In genomic region chr2:83724827-83725730, GRCm38 (mm10) we compare ENCODE assay signal across 8 mouse cellular contexts. TPM values are rescaled to one million over a fixed set of nuclear protein-coding genes. Genes with fewer than 3 reads are reported as not detected.
DNase-seq lines count a peak whose midpoint lies in the region; ATAC-seq and TF ChIP-seq lines count a peak whose summit lies in the region.

No protein-coding gene starts in this region.

- H3K27me3 ChIP-seq in embryonic facial prominence, embryonic 14.5 days (replicated peaks; ENCODE audit: control insufficient read depth, insufficient read depth, low read length) = no peaks in the 10 kb centered on the region
- H3K27me3 ChIP-seq in heart, embryonic 13.5 days (replicated peaks) = no peaks in the 10 kb centered on the region
- no peaks in the 10 kb centered on the region for H3K27me3 ChIP-seq in kidney, postnatal 0 days (ENCODE audit: insufficient read depth, low read length)
- no peaks in the 10 kb centered on the region for H3K27me3 ChIP-seq in lung, postnatal 0 days (replicated peaks; ENCODE audit: insufficient read depth, low read length)

- H3K27ac ChIP-seq in embryonic facial prominence, embryonic 14.5 days (replicated peaks; ENCODE audit: low read depth, low read length) = peak overlapping the region; percentile 97
- H3K27ac ChIP-seq in heart, embryonic 13.5 days (replicated peaks) = peak overlapping the region; percentile 97
- peak overlapping the region; percentile 99 for H3K27ac ChIP-seq in kidney, postnatal 0 days
- H3K27ac ChIP-seq in lung, postnatal 0 days (ENCODE audit: low read length) = peak overlapping the region; percentile 96

- H3K4me1 ChIP-seq in embryonic facial prominence, embryonic 14.5 days (ENCODE audit: control insufficient read depth, insufficient read depth, low read length) = peaks cover 13% of the 10 kb centered on the region
- H3K4me1 ChIP-seq in heart, embryonic 13.5 days = peaks cover 49% of the 10 kb centered on the region
- peaks cover 18% of the 10 kb centered on the region for H3K4me1 ChIP-seq in kidney, postnatal 0 days (replicated peaks; ENCODE audit: insufficient read depth, low read length)
- H3K4me1 ChIP-seq in lung, postnatal 0 days (ENCODE audit: insufficient read depth, low read depth, low read length) = peaks cover 5% of the 10 kb centered on the region

- H3K4me2 ChIP-seq in embryonic facial prominence, embryonic 14.5 days (ENCODE audit: low read depth, low read length) = peak overlapping the region; percentile 60
- H3K4me2 ChIP-seq in heart, embryonic 13.5 days = peak overlapping the region; percentile 74
- H3K4me2 ChIP-seq in kidney, postnatal 0 days (ENCODE audit: low read length) = peak overlapping the region; percentile 78
- peak overlapping the region; percentile 75 for H3K4me2 ChIP-seq in lung, postnatal 0 days (replicated peaks; ENCODE audit: low read depth, low read length)

- 4% methylated on average over 37 of the region's 44 CpGs for WGBS in embryonic facial prominence, embryonic 14.5 days
- 4% methylated on average over 44 of the region's 44 CpGs for WGBS in heart, embryonic 13.5 days
- 2% methylated on average over 44 of the region's 44 CpGs for WGBS in kidney, postnatal 0 days
- 3% methylated on average over 41 of the region's 44 CpGs for WGBS in lung, postnatal 0 days

- peak; percentile 64 for DNase-seq in CD4-positive helper T cell, adult 2 months (ENCODE audit: low read depth, low spot score)
- DNase-seq in adrenal gland, adult 18-20 months (ENCODE audit: low spot score in 2 of 2) = peak; percentile 66 to 67
- DNase-seq in embryonic facial prominence, embryonic 14.5 days (ENCODE audit: low spot score) = peak; percentile 63
- DNase-seq in kidney, postnatal 0 days (ENCODE audit: low spot score) = peak; percentile 64
- DNase-seq in lung, postnatal 0 days (ENCODE audit: low spot score) = peak; percentile 62
- DNase-seq in ovary, postnatal 10 days (ENCODE audit: low spot score) = peak; percentile 53
- DNase-seq in urinary bladder, adult 2 months (ENCODE audit: low spot score) = peak; percentile 64

- no peaks in the 10 kb centered on the region for H3K9me3 ChIP-seq in embryonic facial prominence, embryonic 14.5 days (ENCODE audit: control insufficient read depth, low read length)
- H3K9me3 ChIP-seq in heart, embryonic 13.5 days = no peaks in the 10 kb centered on the region
- H3K9me3 ChIP-seq in kidney, postnatal 0 days (replicated peaks; ENCODE audit: low read length) = no peaks in the 10 kb centered on the region
- H3K9me3 ChIP-seq in lung, postnatal 0 days (ENCODE audit: low read length) = no peaks in the 10 kb centered on the region

- peak overlapping the region; percentile 95 for H3K9ac ChIP-seq in embryonic facial prominence, embryonic 14.5 days (ENCODE audit: low read depth, low read length)
- H3K9ac ChIP-seq in heart, embryonic 13.5 days = peak overlapping the region; percentile 98
- peak overlapping the region; percentile 95 for H3K9ac ChIP-seq in kidney, postnatal 0 days (ENCODE audit: low read depth, low read length)
- peak overlapping the region; percentile 83 for H3K9ac ChIP-seq in lung, postnatal 0 days (replicated peaks; ENCODE audit: low read depth)

- no peak for TF ChIP-seq EP300 in lung, postnatal 0 days (IDR thresholded peaks at IDR 0.05)

- peak overlapping the region; percentile 83 for H3K4me3 ChIP-seq in embryonic facial prominence, embryonic 14.5 days (ENCODE audit: low read depth, low read length)
- peak overlapping the region; percentile 88 for H3K4me3 ChIP-seq in heart, embryonic 13.5 days
- peak overlapping the region; percentile 98 for H3K4me3 ChIP-seq in kidney, postnatal 0 days (replicated peaks; ENCODE audit: low read depth, low read length)
- H3K4me3 ChIP-seq in lung, postnatal 0 days (ENCODE audit: low read depth, low read length) = peak overlapping the region; percentile 93

- TF ChIP-seq CTCF in kidney, postnatal 0 days (IDR thresholded peaks at IDR 0.05; ENCODE audit: low read depth) = no peak
- no peak for TF ChIP-seq CTCF in lung, postnatal 0 days (IDR thresholded peaks at IDR 0.05)

- H3K36me3 ChIP-seq in embryonic facial prominence, embryonic 14.5 days (ENCODE audit: control insufficient read depth, insufficient read depth, low read length) = no peaks in the 10 kb centered on the region
- H3K36me3 ChIP-seq in heart, embryonic 13.5 days = no peaks in the 10 kb centered on the region
- no peaks in the 10 kb centered on the region for H3K36me3 ChIP-seq in kidney, postnatal 0 days (ENCODE audit: insufficient read depth, low read length)
- no peaks in the 10 kb centered on the region for H3K36me3 ChIP-seq in lung, postnatal 0 days (ENCODE audit: insufficient read depth, low read length)

- ATAC-seq in embryonic facial prominence, embryonic 14.5 days (ENCODE audit: low read depth) = peak; percentile 45
- ATAC-seq in heart, embryonic 13.5 days (ENCODE audit: extremely low read depth, insufficient number of reproducible peaks, low FRiP score, low TSS enrichment) = peak; percentile 45; the same call in 1 of the 2 replicates
- ATAC-seq in kidney, postnatal 0 days (replicated peaks; ENCODE audit: low FRiP score, low read depth) = peak; percentile 71
- peak; percentile 57 for ATAC-seq in lung, postnatal 0 days

RNA-seq across cellular contexts. Expression of gene Itgav, which starts 0.9 kb away (rescaled TPM):
- 100 to 1,000 TPM in 1 of 2 experiments, 10 to 100 TPM in 1; 92.2 to 113 TPM for total RNA-seq in adrenal gland, adult 18-20 months (2021)
- 92.5 and 105 TPM in 2 replicates for polyA plus RNA-seq in embryonic facial prominence, embryonic 14.5 days (2014; fragmentation: Nextera tagmentation; extraction: Ambion mirVana)
- polyA plus RNA-seq in heart, embryonic 13.5 days (2015; fragmentation: Nextera tagmentation; extraction: Ambion mirVana) = 48.8 and 50.4 TPM in 2 replicates
- polyA plus RNA-seq in kidney, postnatal 0 days (2015; fragmentation: Nextera tagmentation; extraction: Ambion mirVana) = 164 and 165 TPM in 2 replicates
- polyA plus RNA-seq in lung, postnatal 0 days (2015; fragmentation: Nextera tagmentation; extraction: Ambion mirVana) = 90.8 and 94.5 TPM in 2 replicates
- 62.6 and 68.4 TPM in 2 replicates for polyA plus RNA-seq in urinary bladder, adult 2 months (2012; rRNA removed)

Comparison
In these comparisons a context has a peak if more than half of its experiments do, and no peak if none do; other contexts are left out.
1. Peak in every context shown above with its lines: DNase-seq, ATAC-seq, H3K4me3 ChIP-seq and H3K27ac ChIP-seq.